Mouse (Mus musculus): ENCODE data around the gene Smg7. TPM values are rescaled to one million over a fixed set of nuclear protein-coding genes. Genes with fewer than 3 reads are reported as not detected.

Smg7 gene
- polyA plus RNA-seq, 1 experiment = 23.5 TPM

DNA sequence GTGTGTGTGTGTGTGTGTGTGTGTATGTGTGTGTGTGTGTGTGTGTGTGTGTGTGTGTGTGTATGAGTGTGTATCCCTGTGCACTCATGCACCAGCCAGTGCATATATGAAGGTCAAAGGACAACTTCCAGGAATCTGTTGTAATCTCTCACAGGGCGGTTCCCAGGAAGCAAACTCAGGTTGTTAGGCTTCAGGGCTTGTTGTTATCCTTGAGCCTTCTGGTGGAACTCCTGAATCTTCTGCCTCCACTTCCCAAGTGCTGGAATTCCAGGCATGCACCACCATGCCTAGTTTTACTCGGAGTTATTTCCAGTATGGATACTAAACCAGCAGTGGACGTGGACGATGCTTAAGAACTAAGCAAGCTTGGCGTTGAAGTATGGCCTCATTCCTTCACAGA, 14.5 kb upstream of the Smg7 start:
- H3K4me3 ChIP-seq (ENCODE audit: low read depth, low read length) = no peak overlapping the region
- no peak overlapping the region for H3K27ac ChIP-seq (ENCODE audit: insufficient read depth, low read depth, low read length)
- H3K27me3 ChIP-seq (ENCODE audit: control insufficient read depth, insufficient read depth, low read length) = no peaks in the 10 kb centered on the region
- TF ChIP-seq CTCF (IDR thresholded peaks at IDR 0.05; ENCODE audit: extremely low read depth, insufficient read length, insufficient replicate concordance, low read depth, low read length) = no peak
- TF ChIP-seq POLR2A (IDR thresholded peaks at IDR 0.05; ENCODE audit: low read depth, low read length) = no peak
- 80% methylated on average over 5 of the region's 5 CpGs for WGBS
- no peaks in the 10 kb centered on the region for H3K36me3 ChIP-seq (ENCODE audit: control insufficient read depth, insufficient read depth, low read length)
- H3K4me1 ChIP-seq (ENCODE audit: control insufficient read depth, insufficient read depth, insufficient read length, low read length) = peaks cover 6% of the 10 kb centered on the region; the same call in 1 of the 2 replicates

- Histone ChIP-seq H3K27ac (ENCODE audit: insufficient read depth, low read depth, low read length) (no peak overlapping the region), H3K4me3 (ENCODE audit: low read depth, low read length) (no peak overlapping the region), H3K4me1 (ENCODE audit: control insufficient read depth, insufficient read depth, insufficient read length, low read length) (peaks cover 6% of the 10 kb centered on the region; the same call in 1 of the 2 replicates), H3K36me3 (ENCODE audit: control insufficient read depth, insufficient read depth, low read length) (no peaks in the 10 kb centered on the region), H3K27me3 (ENCODE audit: control insufficient read depth, insufficient read depth, low read length) (no peaks in the 10 kb centered on the region)
- TF ChIP-seq POLR2A (IDR thresholded peaks at IDR 0.05; ENCODE audit: low read depth, low read length) (no peak), CTCF (IDR thresholded peaks at IDR 0.05; ENCODE audit: extremely low read depth, insufficient read length, insufficient replicate concordance, low read depth, low read length) (no peak)
- 61% methylated on average over 5 of the region's 5 CpGs for WGBS
Observed at GRCm38 (mm10) chr1:152915766-152916165, 13.3 kb upstream of the Smg7 start.

DNA sequence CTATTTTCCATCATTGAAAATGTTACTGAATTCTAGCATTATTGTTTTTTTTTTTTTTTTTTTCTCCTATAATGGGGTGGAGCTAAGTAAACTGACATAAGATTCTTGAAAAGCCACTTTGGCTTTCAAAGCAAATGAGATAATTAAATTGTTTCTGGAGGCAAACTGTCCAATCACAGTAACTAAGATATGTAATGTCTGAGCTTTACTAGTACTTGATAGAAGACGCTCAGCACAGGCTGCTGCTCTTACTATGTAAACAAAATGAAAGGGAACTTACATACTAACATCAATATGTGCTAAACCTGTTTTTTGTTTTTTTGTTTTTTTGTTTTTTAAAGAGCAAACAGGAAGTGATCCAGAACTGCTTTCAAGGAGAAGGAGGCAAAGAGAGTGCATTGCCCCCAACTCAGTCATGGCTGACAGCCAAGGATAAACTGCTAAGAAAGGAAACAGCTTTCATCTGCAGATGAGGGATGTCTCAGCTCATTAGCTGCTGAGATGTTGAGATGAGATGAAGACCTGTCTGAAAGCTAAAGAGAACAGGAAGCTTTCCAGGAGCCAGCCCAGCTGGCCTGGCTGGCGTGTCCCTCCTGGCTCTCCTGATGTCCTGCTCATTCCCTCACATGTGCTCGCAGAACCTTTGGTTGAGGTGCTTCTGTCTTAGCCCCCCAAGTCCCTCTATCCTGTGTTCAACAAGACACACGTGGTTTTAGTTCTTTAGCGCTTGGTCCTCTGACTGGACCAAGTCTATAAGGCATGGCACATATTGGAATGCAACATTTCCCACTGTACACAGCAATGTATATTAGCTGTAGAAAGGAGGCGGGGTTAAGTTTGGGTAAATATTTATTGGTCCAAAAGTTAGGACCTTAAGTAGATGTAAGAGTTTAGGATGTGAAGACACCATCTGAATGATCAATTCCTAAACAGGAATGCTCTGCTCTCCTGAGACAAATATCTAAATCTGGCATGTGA, 11.3 kb upstream of the Smg7 start:
- H3K4me3 ChIP-seq (ENCODE audit: low read depth, low read length) = no peak overlapping the region
- 71% methylated on average over 6 of the region's 6 CpGs for WGBS
- no peaks in the 10 kb centered on the region for H3K27me3 ChIP-seq (ENCODE audit: control insufficient read depth, insufficient read depth, low read length)
- no peak overlapping the region for H3K27ac ChIP-seq (ENCODE audit: insufficient read depth, low read depth, low read length)
- H3K36me3 ChIP-seq (ENCODE audit: control insufficient read depth, insufficient read depth, low read length) = no peaks in the 10 kb centered on the region
- peaks cover 4% of the 10 kb centered on the region; the same call in 1 of the 2 replicates for H3K4me1 ChIP-seq (ENCODE audit: control insufficient read depth, insufficient read depth, insufficient read length, low read length)
- TF ChIP-seq POLR2A (IDR thresholded peaks at IDR 0.05; ENCODE audit: low read depth, low read length) (no peak), CTCF (IDR thresholded peaks at IDR 0.05; ENCODE audit: extremely low read depth, insufficient read length, insufficient replicate concordance, low read depth, low read length) (no peak)

DNA sequence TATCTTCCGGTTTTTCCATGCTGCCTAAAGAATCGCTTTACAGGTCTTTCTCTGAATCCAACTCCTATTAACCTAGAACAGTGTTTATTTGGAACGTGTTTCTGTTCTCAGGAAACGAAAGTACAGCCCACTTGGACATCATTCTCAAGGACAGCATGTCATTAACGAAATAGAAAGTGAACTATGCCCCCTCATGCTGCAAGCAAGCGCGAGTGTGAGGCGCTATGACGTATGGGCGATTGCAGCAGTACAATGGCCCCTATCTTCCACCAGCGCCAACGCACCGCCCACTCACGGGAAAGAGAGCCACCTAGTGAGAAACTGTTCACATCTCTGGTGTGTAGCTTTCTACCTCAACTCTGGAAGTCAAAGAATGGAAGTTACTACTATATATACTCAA, 2.0 kb upstream of the Smg7 start:
- H3K4me1 ChIP-seq (ENCODE audit: control insufficient read depth, insufficient read depth, insufficient read length, low read length) = no peaks in the 10 kb centered on the region
- under 1% methylated on average over 14 of the region's 14 CpGs for whole genome bisulfite sequencing
- H3K27me3 ChIP-seq (ENCODE audit: control insufficient read depth, insufficient read depth, low read length) = no peaks in the 10 kb centered on the region
- peaks cover 3% of the 10 kb centered on the region; the same call in 1 of the 2 replicates for H3K36me3 ChIP-seq (ENCODE audit: control insufficient read depth, insufficient read depth, low read length)
- no peak for TF ChIP-seq POLR2A (IDR thresholded peaks at IDR 0.05; ENCODE audit: low read depth, low read length)
- TF ChIP-seq CTCF (IDR thresholded peaks at IDR 0.05; ENCODE audit: extremely low read depth, insufficient read length, insufficient replicate concordance, low read depth, low read length) = peak; percentile 72; the same call in 1 of the 2 replicates
- peak overlapping the region; percentile 2; the same call in 1 of the 2 replicates for H3K4me3 ChIP-seq (ENCODE audit: low read depth, low read length)
- H3K27ac ChIP-seq (ENCODE audit: insufficient read depth, low read depth, low read length) = peak overlapping the region; percentile 84

- no peaks in the 10 kb centered on the region for H3K4me1 ChIP-seq (ENCODE audit: control insufficient read depth, insufficient read depth, insufficient read length, low read length)
- no peaks in the 10 kb centered on the region for H3K27me3 ChIP-seq (ENCODE audit: control insufficient read depth, insufficient read depth, low read length)
- H3K36me3 ChIP-seq (ENCODE audit: control insufficient read depth, insufficient read depth, low read length) = peaks cover 3% of the 10 kb centered on the region; the same call in 1 of the 2 replicates
- peak overlapping the region; percentile 96 for H3K4me3 ChIP-seq (ENCODE audit: low read depth, low read length)
- peak overlapping the region; percentile 99 for H3K27ac ChIP-seq (ENCODE audit: insufficient read depth, low read depth, low read length)
- 1% methylated on average over 36 of the region's 36 CpGs for WGBS
- TF ChIP-seq CTCF (IDR thresholded peaks at IDR 0.05; ENCODE audit: extremely low read depth, insufficient read length, insufficient replicate concordance, low read depth, low read length) = no peak
- no peak for TF ChIP-seq POLR2A (IDR thresholded peaks at IDR 0.05; ENCODE audit: low read depth, low read length)
Observed at GRCm38 (mm10) chr1:152903591-152904135, 1.2 kb upstream of the Smg7 start.

DNA sequence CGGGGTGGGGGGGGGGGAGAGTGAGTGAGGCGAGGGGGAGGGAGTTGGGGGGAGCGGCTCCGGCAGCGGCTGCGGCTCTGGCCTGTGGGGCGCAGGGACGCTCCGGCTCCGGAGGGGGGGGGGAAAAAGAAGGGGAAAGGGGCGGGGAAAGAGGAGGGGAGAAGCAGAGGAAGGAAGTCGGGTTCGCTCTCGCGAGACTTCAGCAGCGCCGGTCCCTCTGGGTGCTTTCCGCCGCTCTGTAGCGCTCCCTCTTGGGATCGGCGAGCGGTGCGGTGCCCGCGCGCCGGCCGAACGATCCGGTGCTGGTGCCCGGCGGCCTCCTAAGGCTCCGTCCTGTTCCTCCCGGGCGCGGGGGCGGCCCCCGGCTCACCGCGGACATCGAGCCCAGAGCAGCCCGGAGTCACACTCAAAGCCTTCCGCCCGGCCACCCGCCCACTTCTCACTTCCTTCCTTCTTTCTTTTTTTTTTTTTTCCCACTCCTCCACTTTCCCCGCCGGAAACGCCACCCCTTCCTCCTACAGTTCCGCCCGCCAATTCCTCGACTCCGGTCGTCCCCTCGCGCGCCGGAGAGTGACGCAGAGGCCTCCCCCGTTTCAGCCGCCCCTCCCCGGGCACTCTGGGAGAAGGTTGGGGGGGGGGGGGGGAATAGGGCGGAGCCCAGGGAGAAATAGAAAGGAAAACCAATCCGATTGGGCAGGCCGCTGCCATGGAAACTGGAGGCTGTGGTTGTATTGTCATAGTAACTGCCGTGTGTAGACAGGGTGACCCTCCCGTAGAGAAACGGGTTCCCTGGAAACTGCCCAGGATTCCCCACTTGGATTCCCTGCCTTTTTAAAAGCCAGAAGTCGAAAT, 445 bp upstream of the Smg7 start:
- WGBS = under 1% methylated on average over 66 of the region's 69 CpGs
- TF ChIP-seq POLR2A (IDR thresholded peaks at IDR 0.05; ENCODE audit: low read depth, low read length) (peak; percentile 34; the same call in 1 of the 2 replicates), CTCF (IDR thresholded peaks at IDR 0.05; ENCODE audit: extremely low read depth, insufficient read length, insufficient replicate concordance, low read depth, low read length) (no peak)
- Histone ChIP-seq H3K27ac (ENCODE audit: insufficient read depth, low read depth, low read length) (peak overlapping the region; percentile 99), H3K4me3 (ENCODE audit: low read depth, low read length) (peak overlapping the region; percentile 99), H3K36me3 (ENCODE audit: control insufficient read depth, insufficient read depth, low read length) (peaks cover 4% of the 10 kb centered on the region; the same call in 1 of the 2 replicates), H3K4me1 (ENCODE audit: control insufficient read depth, insufficient read depth, insufficient read length, low read length) (no peaks in the 10 kb centered on the region), H3K27me3 (ENCODE audit: control insufficient read depth, insufficient read depth, low read length) (no peaks in the 10 kb centered on the region)

All from small intestine, adult 2 months (tissue).